Mouse (Mus musculus): ENCODE data around the gene Smok3a. TPM values are rescaled to one million over a fixed set of nuclear protein-coding genes. Genes with fewer than 3 reads are reported as not detected.
"Not testable (repeated sequence)": the region's sequence is repeated elsewhere in the genome, so short reads cannot be mapped to it uniquely, and the experiment has no call there.

Gene Smok3a
- total RNA-seq (2021), result not detected
- long read RNA-seq, experiment 1, result 0 reads
- long read RNA-seq, experiment 2, result 0 reads

DNA sequence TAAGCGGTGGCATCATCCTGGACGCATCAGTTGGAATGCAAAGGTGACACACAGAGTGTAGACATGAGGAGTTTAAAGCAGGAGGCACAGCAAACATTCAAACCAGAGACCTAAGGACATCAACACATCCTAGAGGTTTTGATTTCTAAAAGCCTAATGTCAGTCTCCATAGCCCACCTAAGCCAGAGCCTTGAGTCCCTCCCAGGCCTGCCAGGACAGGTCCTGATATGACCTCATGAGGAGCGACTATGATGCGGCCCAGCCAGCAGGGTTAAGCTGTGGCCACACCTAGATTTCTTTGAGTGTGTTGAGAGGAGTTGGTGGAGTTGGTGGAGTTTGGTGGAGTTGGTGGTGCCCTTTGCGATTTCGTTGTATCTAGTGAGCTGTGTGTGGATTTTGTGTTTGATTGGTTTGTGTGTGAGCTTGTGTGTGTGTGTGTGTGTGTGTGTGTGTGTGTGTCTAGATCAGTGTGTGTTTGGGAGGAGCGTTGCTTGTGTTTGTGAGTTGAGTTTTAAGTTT lies at the start of gene Smok3a, which contains the start of gene Smok3b:
Gene Smok3a (plus strand): TSS at position 301 of the 519 bp plus-strand sequence.
Gene Smok3b (plus strand): TSS at position 469 of the 519 bp plus-strand sequence.
- not testable (repeated sequence) for DNase-seq

DNA sequence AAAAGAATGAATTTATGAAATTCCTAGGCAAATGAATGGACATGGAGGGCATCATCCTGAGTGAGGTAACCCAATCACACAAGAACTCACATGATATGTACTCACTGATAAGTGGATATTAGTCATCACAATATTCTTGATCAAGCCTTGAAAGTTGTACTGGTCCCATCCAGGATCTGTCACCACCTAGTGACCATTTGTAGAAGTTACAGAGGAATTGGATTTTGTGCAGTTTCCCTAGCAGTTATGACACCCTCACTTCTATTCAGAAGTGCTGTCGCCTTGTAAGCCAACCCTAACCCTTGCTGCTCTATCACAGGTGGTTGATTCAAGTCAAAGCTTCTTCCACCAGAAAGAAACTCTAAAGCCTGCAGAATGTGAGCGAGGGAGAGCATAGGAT lies 47.9 kb upstream of the Smok3a start:
- DNase-seq, result no peak

DNA sequence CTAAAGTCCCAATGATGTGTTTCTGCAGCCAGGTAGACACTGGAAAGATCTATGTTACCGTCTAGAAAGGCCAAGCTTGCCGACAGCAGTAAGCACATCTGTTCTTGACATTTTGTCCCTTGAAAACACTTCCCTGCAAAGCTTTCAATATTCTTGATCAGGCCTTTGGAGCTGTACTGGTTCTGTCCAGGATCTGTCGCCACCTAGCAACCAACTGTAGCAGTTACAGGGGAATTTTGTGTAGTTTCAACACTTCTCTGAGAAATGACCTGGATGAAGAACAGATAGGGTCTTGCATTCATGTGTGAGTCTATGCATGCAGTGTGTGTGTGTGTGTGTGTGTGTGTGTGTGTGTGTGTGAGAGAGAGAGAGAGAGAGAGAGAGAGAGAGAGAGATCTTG lies 47.3 kb upstream of the Smok3a start:
- no peak for DNase-seq

DNA sequence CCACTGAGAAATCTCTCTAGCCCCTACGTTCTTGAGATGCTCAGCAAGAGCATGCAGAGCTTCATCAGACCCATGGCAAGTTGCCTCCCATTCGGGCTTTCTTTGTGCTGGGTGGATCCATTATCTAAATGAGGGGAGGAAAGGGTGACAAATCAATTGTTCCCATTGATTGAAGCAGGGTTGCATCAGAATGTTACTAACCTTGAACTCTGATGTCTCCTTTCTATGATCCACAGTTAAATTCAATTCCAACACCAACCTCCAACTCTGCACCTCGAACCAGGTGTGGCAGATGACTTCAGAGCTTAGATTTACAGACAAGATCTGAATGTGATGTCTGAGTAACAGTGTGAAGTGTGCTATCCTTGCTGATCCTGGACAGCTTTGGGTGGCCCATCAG lies 46.3 kb upstream of the Smok3a start:
- DNase-seq, result no peak

DNA sequence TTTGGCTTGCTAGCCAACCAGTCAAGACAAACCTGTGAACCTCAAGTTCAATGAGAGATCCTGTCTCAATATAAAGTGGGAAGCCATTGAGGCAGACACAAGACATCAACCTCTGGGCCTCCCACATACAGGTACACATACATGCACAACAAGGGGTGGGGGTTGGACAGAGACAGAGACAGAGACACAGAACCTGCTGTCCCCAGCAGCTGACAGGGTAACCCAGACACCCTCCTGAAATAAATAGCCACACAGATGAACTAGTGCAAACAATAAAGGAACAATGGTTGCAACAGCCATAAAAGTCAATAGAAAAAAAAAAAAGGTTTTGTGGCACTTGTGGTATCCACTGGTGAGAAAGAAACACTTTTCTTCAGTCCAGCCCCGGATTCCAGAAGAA lies 45.6 kb upstream of the Smok3a start:
- no peak for DNase-seq

DNA sequence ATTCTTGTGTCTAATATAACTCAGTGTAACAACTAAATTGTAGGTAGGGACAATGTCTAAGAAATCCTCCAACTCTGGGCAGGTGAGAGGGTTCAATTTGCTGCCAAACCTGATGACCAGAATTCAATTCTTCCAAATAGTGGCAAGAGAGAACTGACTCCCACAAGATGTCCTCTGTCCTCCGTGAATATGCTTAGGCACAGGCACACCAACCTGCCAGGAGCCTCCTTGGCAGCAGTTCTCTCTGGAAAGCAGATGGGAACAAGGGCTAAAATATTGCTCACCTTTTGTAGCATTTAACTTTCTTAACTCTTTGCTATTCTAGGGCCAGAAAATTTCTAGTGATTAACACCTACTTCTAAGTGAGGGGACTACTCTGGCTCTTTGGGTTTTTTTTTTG lies 43.8 kb upstream of the Smok3a start:
- no peak for DNase-seq

DNA sequence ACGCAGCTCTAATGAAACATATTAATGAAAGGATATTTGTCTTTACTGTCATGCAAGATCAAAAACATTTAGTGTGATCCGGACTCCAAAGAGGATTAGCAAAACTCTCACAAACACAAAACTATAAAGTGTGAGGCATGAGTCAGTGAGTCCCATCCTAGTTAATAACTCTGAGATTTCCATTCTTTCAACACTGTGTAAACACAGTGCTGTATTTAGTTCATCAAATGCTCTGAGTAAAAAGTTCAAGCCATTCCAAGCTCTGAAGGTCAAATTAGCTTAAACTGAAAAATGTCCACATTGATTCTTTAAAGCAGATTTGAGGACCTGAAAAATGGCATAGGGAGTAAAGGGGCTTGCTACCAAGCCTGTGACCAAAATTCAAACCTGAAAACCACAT lies 42.0 kb upstream of the Smok3a start:
- no peak for DNase-seq

DNA sequence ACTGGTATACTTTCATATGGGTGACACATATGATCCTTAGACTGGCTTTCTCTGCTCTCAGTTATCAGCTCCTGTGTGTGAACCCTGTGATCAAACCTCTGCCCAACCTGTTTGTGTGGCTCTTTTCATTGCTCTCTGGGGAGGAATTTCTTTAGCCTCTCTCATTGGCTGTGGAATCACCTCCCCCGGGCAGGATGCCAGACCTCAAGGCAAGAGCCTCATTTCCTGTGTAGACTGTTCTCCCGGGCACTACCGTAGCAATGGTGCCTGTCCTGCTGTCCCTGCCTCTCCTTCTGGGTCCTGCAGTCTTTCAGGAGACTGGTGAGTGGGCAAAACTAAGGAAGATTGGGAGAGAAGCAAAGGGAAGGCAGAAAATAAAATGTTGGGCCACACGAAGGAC lies 39.8 kb upstream of the Smok3a start, which contains the start of gene Azgp1:
Gene Azgp1 (plus strand): TSS at position 221 of the 400 bp plus-strand sequence.
- no peak for DNase-seq

DNA sequence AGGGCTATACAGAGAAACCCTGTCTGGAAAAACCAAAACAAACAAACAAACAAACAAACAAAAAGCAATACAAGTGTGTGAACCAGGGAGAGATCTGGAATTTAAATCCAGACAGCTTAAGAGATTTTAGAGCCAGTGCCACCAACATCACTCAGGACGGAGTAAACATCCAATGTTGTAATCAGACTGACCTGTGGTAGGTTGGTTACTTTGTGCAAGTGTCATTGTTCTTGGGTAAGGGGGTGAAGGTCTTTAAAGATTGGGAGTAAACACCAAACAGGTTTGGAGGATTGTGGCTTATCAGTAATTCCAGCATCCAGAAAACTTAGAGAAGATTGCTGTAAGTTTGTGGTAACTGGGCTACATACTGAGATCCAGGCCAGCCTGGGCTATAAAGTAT lies 34.7 kb upstream of the Smok3a start:
- no peak for DNase-seq

DNA sequence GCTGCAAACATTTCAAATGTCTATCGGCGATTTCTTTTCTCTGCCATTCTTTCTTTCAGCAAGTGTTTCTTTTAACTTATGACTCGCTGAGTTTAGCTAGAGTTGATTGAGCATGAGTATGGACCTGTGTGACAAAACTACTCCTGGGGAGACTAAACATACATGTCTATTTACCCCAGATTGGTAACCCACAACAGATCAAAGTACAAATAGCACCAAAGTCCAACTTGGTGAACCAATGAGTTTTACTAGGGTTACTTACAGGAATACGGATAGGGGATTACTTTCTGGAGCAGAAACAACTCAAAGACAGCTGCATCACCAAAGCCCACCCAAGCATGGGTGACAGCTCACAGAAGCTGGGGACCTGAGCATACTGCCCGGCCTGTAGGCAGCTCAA lies 11.6 kb upstream of the Smok3a start:
- DNase-seq, result no peak

DNA sequence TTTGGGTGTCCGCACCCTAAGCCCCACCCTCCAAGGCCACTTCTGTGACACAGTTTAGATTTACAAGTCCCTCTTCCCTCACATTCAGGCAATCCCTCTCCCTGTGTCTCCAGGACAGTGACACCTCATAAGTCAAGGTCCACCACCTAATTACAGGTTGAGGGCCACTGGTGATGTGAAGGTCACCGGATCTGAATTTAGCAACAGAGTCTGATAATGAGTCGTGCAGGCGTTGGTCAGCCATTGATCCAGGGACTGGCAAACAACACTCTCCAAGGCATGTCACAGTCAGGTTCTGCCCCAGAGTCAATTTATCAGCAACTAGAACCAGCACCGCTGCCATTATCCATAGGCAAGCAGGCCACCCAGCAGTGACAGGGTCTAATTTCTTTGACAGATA lies 8.7 kb upstream of the Smok3a start:
- DNase-seq, result no peak

DNA sequence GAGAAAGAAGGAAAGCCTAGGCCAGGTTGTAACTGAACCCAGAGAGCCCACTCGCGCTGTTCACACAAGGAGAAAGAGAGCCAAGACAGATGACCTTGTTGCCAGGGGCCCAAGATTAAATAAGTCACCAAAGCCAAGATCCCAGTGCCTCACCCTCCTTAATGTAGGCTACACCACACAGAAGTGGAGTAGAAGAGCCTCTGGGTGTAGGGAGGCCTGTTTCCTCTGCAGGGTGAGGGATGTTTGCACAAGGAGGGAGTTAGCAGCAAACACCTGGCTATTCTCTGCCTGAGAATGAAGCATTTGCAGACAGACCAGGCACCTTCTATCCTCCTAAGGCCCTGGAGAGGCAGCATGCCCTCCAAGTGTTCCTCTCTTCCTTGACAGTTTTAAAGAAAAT lies 4.5 kb upstream of the Smok3a start:
- DNase-seq, result no peak

DNA sequence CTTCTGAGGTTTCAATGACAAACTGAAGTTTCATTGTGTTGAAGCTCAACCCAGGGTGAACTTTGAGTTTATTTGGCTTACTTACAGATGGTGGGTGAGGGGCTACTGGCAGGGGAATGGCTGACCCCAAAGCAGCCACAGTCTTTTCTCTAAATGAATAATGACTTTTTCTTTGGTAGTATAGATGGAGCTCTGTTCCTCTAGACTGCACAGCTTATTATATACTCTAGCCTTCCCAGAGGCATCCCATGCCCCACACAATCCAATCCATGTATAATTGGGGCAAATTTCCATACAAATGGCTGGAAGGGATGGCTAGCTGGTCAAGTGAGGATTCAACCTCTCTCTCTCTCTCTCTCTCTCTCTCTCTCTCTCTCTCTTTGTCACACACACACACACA lies 4.1 kb upstream of the Smok3a start:
- no peak for DNase-seq

DNA sequence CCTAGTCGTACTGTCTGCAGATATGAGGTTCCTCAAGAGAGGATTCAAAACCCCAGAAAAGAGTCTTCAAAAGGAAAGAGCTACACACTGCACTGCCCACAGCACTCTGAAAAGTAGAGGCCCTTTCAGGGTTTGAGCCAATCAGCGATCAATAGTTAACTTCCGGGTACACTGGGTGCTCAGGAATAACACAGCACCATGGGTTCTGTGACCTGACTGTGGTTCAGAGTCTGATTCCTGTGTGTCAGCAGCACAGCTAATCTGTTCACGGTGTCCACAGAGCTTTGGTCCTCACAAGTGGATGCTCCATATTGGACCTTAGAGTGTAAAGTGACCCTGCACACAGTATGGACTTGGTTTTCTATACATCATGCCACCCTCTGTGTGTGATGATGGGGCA lies 1.5 kb upstream of the Smok3a start:
- not testable (repeated sequence) for DNase-seq

DNA sequence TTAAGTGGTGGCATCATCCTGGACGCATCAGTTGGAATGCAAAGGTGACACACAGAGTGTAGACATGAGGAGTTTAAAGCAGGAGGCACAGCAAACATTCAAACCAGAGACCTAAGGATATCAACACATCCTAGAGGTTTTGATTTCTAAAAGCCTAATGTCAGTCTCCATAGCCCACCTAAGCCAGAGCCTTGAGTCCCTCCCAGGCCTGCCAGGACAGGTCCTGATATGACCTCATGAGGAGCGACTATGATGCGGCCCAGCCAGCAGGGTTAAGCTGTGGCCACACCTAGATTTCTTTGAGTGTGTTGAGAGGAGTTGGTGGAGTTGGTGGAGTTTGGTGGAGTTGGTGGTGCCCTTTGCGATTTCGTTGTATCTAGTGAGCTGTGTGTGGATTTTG lies 31.8 kb downstream of the Smok3a start, which contains the start of gene Smok3c:
Gene Smok3c (plus strand): TSS at position 301 of the 400 bp plus-strand sequence.
- DNase-seq, result not testable (repeated sequence)

DNA sequence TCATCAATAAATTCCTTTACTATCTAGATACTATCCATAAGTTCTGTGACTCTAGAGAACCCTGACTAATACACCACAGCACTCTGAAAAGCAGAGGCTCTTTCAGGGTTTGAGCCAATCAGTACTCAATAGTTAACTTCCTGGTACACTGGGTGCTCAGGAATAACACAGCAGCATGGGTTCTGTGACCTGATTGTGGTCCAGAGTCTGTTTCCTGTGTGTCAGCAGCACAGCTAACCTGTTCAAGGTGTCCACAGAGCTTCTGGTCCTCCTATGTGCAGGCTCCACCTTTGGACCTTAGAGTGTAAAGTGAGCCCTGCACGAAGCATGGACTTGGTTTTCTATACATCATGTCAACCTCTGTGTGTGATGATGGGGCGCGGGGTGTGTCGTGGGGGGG lies 52.7 kb downstream of the Smok3a start:
- DNase-seq, result no peak

DNA sequence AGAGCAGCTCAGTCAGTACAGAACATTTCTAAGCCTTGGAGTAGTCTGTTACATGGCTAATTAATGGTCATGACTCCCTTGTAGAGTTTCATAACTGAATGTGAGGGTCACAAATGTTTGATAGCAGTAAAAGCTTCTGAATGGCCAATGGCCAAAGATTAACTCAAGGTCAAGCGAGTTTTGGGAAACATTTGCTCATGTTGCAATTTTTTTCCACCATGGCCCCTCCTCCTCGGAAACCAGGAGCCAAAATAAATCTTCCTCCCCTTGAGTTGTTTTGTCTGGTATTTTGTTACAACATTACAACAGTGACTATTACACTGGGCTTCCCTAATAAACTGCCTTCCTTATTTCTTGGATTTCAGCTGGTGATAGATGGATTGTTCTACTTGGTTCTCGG lies 54.6 kb downstream of the Smok3a start:
- DNase-seq, result no peak

DNA sequence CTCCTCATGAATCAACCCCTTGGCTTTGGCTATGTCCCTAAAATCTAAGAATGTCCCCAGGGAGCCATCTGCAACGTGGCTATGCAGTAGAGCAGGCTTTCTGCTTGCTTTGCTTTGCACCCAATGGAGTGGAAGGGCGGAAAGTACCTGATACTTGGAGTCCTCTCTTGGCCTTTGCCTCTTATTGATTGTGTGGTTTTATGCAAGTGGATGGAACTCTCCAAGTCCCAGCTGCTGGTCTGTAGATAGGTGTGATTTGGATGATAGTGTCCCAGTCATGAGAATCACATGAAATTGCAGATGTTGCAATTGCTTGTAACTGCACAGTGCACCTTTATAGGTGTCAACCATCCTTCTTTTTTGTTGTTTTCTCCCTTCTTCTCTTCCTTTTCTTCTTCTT lies 55.1 kb downstream of the Smok3a start:
- DNase-seq, result no peak

DNA sequence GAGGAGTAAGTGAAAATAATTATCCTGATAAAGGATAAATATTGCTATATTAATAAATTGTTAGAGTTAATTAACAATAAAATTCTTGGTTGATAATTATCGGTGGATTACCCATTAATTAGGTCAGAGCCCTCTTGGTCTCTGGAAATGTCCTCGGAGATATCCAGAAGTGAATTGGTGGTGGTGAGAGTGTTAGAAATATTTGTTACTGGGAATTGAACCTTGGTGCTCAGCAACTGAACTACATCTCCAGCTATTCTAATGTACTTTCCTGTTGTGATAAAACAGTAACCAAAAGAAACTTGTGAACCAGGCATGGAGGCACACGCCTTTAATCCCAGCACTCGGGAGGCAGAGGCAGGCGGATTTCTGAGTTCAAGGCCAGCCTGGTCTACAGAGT lies 59.4 kb downstream of the Smok3a start:
- no peak for DNase-seq

DNA sequence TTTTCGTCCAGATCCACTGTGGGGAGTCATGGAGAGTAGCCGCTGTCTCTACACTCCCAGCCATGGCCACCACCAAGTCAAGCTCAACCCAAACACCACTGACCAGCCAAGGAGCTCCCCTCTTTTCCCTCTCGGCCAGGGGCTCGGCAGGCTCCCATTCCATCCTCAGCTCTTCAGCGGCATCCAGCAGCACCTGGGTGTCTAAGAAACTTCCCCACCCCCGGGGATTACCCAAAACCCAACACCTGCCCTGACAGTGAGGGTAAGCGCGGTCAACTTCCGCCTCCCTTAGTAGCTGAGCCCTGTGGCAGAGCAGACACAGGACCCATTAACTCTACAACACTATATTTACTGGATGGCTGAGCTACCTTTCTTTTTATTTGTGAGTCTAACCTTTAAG lies 60.4 kb downstream of the Smok3a start:
- DNase-seq, result no peak

DNA sequence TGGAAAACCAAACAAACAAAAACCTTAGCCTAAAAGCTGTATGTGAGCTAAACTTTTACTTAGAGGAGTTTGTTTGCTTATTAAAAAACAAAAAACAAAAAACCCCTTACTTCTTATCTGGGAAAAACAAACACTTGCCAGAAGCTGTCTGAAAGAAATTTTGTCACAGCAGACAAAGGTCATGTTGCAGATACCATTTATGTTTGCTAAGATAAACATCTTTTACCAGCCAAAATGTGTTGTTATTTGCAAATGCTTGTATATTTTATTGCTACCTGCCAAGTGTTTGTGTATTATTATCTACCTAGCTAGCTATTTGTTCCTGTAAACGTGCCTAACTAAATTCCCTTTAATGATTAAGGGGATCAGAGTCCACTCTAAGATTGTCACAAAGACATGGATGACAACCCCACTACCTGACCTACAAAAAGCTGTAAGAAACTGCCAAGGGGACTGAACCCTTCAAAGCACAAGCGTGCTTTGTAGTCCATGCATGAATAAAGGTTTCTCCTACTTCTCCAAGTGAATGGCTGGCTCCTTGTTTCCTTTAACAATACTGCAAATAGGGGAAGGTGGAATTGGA lies 62.3 kb downstream of the Smok3a start:
- no peak for DNase-seq

DNA sequence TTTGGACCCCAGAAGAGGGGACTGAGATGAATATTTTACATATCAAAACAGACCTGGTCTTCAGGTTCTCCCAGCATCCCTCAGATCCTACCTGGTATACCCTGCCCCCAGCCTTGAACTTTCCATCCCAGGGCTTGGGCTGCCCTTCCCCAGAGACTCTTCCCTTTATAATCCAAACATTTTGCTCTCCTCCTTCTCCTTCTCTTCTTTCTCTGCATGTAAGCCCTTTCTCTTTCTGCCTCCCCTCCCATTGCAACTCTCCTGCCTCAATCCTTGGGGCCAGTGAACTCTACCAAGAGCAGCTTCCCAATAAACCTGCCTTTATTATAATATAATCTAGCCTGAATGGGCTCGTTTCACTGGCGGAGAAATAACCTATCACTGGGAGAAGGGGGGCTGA lies 62.9 kb downstream of the Smok3a start:
- no peak for DNase-seq
